Mouse (Mus musculus) midbrain, embryonic 12.5 days (tissue): ENCODE data around the gene Ano10. TPM values are rescaled to one million over a fixed set of nuclear protein-coding genes. Genes with fewer than 3 reads are reported as not detected.

Source experiments
- ATAC-seq: fragments of 200-750 bp; cut with Nextera tagmentation; 2 replicates; pipeline ENCODE4 v1.8.0; 2017; ENCODE audit warnings: low read depth, moderate TSS enrichment, moderate library complexity; ENCODE audit not compliant: low FRiP score
- H3K27ac ChIP-seq: fragments of 300-500 bp; sonication (generic); replicated peaks from 2 replicates; pipeline ENCODE4 v1.5.1; 2016; ENCODE audit warnings: mild to moderate bottlenecking
- H3K27me3 ChIP-seq: fragments of 300-500 bp; sonication (generic); 2 replicates; pipeline ENCODE4 v1.6.1; 2016; ENCODE audit warnings: mild to moderate bottlenecking
- H3K36me3 ChIP-seq: fragments of 300-500 bp; sonication (generic); 2 replicates; pipeline ENCODE4 v1.6.1; 2016
- H3K4me1 ChIP-seq: fragments of 300-500 bp; sonication (generic); 2 replicates; pipeline ENCODE4 v1.6.1; 2016
- H3K4me2 ChIP-seq: fragments of 300-500 bp; sonication (generic); replicated peaks from 2 replicates; pipeline ENCODE4 v1.6.1; 2016; ENCODE audit warnings: mild to moderate bottlenecking, moderate library complexity
- H3K4me3 ChIP-seq: fragments of 300-500 bp; sonication (generic); 2 replicates; pipeline ENCODE4 v1.5.1; 2016; ENCODE audit warnings: mild to moderate bottlenecking
- H3K9ac ChIP-seq: fragments of 300-500 bp; sonication (generic); replicated peaks from 2 replicates; pipeline ENCODE4 v1.6.1; 2016; ENCODE audit warnings: mild to moderate bottlenecking, moderate library complexity
- H3K9me3 ChIP-seq: fragments of 300-500 bp; sonication (generic); 2 replicates; pipeline ENCODE4 v1.6.1; 2016; ENCODE audit warnings: mild to moderate bottlenecking
- WGBS: fragments of 180-500 bp; shearing (Covaris S2); methylation state at CpG from one replicate; pipeline ENCODE4 v1.1.7; 2016; 5-methylcytosine and 5-hydroxymethylcytosine counted together
- microRNA-seq: library from miRNA; unstranded; fragments of <30 nt; microRNA quantifications from one replicate; pipeline ENCODE4, GENCODE M21; 2017
- polyA plus RNA-seq: library from polyadenylated mRNA; unstranded; fragments of >200 nt; fragmentation: Nextera tagmentation; extraction: Ambion mirVana; gene quantifications from 2 replicates; pipeline ENCODE4 v1.2.1, GENCODE M21; 2016

The Ano10 gene
- polyA plus RNA-seq, 1 experiment from 2014 or later = 44.7 TPM

DNA sequence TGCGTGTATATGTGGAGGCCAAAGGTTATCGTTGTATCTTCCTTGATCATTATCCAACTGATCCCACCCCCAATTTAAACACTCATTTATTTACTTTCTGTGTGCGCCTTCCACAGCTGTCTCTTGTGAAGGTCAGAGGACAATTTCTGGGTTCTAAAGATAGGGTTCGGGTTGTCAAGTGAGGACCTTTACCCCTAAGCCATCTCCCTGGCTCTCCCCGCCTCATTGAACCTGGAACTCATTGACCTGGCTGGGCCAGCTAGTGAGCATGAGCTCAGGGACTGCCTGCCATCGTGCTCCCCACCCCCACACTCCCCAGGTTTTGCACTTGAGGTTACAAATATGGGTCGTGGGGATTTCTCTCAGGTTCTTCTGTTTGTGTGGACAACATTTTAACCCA lies 162.1 kb downstream of the Ano10 start:
- 79% methylated on average over 7 of the region's 7 CpGs for WGBS

GRCm38 (mm10) chr9:122130666-122131065 lies 163.6 kb downstream of the Ano10 start:
- 51% methylated on average over 3 of the region's 3 CpGs for WGBS

More for the DNA sequence above, 162.1 kb downstream of the Ano10 start:
- H3K4me1 ChIP-seq = 0 out of 2 replicates have a peak, but pooled peaks cover 4% of the 10 kb centered on the region
- no peak overlapping the region for H3K4me2 ChIP-seq
- no peak for ATAC-seq
- no peak overlapping the region for H3K9ac ChIP-seq
- no peak overlapping the region for H3K27ac ChIP-seq
- H3K36me3 ChIP-seq = peaks cover 4% of the 10 kb centered on the region; the same call in 1 of the 2 replicates
- no peaks in the 10 kb centered on the region for H3K27me3 ChIP-seq
- no peaks in the 10 kb centered on the region for H3K9me3 ChIP-seq
- no peak overlapping the region for H3K4me3 ChIP-seq

DNA sequence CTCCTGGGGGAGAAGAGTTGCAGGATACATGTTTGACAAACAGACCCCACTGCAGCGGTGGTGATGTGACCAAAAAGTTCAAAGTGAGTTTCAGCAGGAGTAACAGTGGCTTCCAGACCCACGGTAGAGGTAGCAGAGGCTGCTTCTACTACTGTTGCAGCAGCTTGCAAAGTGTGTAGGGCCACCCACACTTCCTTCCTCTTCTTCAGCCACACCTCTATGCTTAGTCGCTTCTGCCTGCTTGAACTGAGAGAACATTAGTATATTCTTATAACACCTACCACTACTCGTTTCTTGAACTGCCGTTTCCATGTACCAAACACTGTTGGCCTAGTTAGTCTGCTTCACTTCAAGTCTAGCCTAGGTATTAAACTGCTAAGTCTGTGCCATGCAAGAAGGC lies 165.5 kb downstream of the Ano10 start:
- Histone ChIP-seq H3K4me1 (peaks cover 9% of the 10 kb centered on the region; the same call in 1 of the 2 replicates), H3K27me3 (no peaks in the 10 kb centered on the region), H3K36me3 (no peaks in the 10 kb centered on the region), H3K4me2 (no peak overlapping the region), H3K4me3 (no peak overlapping the region), H3K9ac (no peak overlapping the region), H3K27ac (no peak overlapping the region), H3K9me3 (no peaks in the 10 kb centered on the region)
- 82% methylated on average over 5 of the region's 5 CpGs for WGBS
- no peak for ATAC-seq

More at GRCm38 (mm10) chr9:122130666-122131065, 163.6 kb downstream of the Ano10 start:
- Histone ChIP-seq H3K4me1 (peaks cover 9% of the 10 kb centered on the region; the same call in 1 of the 2 replicates), H3K27ac (no peak overlapping the region), H3K36me3 (no peaks in the 10 kb centered on the region), H3K4me2 (no peak overlapping the region), H3K4me3 (no peak overlapping the region), H3K27me3 (no peaks in the 10 kb centered on the region), H3K9me3 (no peaks in the 10 kb centered on the region), H3K9ac (no peak overlapping the region)
- ATAC-seq = no peak

- Histone ChIP-seq H3K27ac (no peak overlapping the region), H3K4me2 (no peak overlapping the region), H3K9ac (no peak overlapping the region), H3K4me3 (no peak overlapping the region), H3K36me3 (no peaks in the 10 kb centered on the region), H3K4me1 (peaks cover 9% of the 10 kb centered on the region; the same call in 1 of the 2 replicates), H3K9me3 (no peaks in the 10 kb centered on the region), H3K27me3 (no peaks in the 10 kb centered on the region)
- no peak for ATAC-seq
- 63% methylated on average over 3 of the region's 3 CpGs for WGBS
Measured at GRCm38 (mm10) chr9:122127271-122127785, 166.9 kb downstream of the Ano10 start.

GRCm38 (mm10) chr9:122126790-122127189 lies 167.4 kb downstream of the Ano10 start:
- Histone ChIP-seq H3K27me3 (no peaks in the 10 kb centered on the region), H3K4me3 (no peak overlapping the region), H3K36me3 (no peaks in the 10 kb centered on the region), H3K9ac (no peak overlapping the region), H3K4me1 (peaks cover 9% of the 10 kb centered on the region; the same call in 1 of the 2 replicates), H3K9me3 (no peaks in the 10 kb centered on the region), H3K27ac (no peak overlapping the region), H3K4me2 (no peak overlapping the region)
- no peak for ATAC-seq
- WGBS = 94% methylated on average over 6 of the region's 8 CpGs

Small RNAs within 50 kb of the gene (microRNA-seq; reads per million reads assigned to microRNA genes)
- not detected for gene Mir8106

Other genes with a start within 250 kb of the Ano10 start
- gene Snrk, start 177.2 kb downstream of the Ano10 start, polyA plus RNA-seq = 57.7 and 59.2 TPM in 2 replicates
- 17.8 and 19.5 TPM in 2 replicates for gene Abhd5, start 57.2 kb upstream of the Ano10 start, polyA plus RNA-seq